Mouse (Mus musculus): ENCODE measurements around the gene Vmn1r53. TPM values are rescaled to one million over a fixed set of nuclear protein-coding genes. Genes with fewer than 3 reads are reported as not detected.
"Not testable (repeated sequence)": the region's sequence is repeated elsewhere in the genome, so short reads cannot be mapped to it uniquely, and the experiment has no call there.

The Vmn1r53 gene
- polyA plus RNA-seq (2012): not detected in 2 replicates

DNA sequence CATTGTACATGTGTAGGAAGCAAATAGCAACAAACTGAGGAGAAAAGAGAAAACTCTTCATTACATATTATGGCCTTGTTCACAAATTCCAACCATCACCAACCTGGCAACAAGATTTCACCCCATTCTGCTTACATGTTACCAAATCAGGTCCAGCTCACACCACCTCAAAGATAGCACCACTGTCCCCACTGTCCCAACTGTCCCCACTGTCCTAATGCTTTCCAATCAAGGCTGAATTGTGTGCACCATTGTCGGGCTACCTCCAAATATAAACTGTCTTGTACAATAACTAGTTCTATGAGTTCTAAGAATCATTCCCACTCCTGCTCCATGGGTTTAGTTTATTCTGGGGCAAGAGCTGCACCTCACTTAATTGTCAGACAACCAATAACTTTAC lies at the start of gene Vmn1r53:
Vmn1r53 (minus strand) TSS at position 101 of the 400 bp plus-strand sequence.
- no peaks in the 10 kb centered on the region for H3K36me3 ChIP-seq (ENCODE audit: control insufficient read depth)
- peaks cover 5% of the 10 kb centered on the region for H3K9me3 ChIP-seq (ENCODE audit: control insufficient read depth, low read length)
- H3K4me1 ChIP-seq (ENCODE audit: control insufficient read depth): no peaks in the 10 kb centered on the region
- no peaks in the 10 kb centered on the region for H3K27me3 ChIP-seq (ENCODE audit: control insufficient read depth)
- H3K4me3 ChIP-seq (replicated peaks): no peak within 1 kb of the TSS
- TF ChIP-seq TAL1 (IDR thresholded peaks at IDR 0.05; ENCODE audit: low read length) (no peak), GATA1 (IDR thresholded peaks at IDR 0.05; ENCODE audit: low read length) (no peak)

DNA sequence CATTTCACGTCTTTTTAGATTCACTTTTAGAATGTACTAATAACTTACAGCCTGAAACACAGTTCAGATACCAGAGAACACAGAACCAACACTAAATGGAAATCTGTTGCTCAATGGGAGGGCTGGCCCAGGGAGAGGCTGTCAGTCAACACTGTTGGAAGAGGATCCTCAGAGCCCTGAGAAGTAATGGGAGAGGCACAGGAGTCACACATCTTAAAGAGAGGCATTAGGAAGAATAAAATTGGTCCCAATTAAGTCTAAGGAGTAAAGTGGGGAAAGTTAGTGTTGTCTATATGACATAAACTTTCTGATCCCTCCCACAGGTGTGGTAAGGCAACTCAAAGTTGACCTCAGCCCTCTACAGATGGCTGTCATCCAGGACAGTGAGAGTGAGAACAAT lies 21.8 kb upstream of the Vmn1r53 start, which contains the start of gene Vmn1r54:
Vmn1r54 (plus strand) TSS at position 301 of the 400 bp plus-strand sequence.
- Histone ChIP-seq H3K4me1 (ENCODE audit: control insufficient read depth) (no peaks in the 10 kb centered on the region), H3K4me3 (replicated peaks) (no peak within 1 kb of the TSS), H3K36me3 (ENCODE audit: control insufficient read depth) (no peaks in the 10 kb centered on the region), H3K9me3 (ENCODE audit: control insufficient read depth, low read length) (peaks cover 3% of the 10 kb centered on the region; the same call in 1 of the 2 replicates), H3K27me3 (ENCODE audit: control insufficient read depth) (no peaks in the 10 kb centered on the region)
- TF ChIP-seq TAL1 (IDR thresholded peaks at IDR 0.05; ENCODE audit: low read length) (no peak), GATA1 (IDR thresholded peaks at IDR 0.05; ENCODE audit: low read length) (no peak)

DNA sequence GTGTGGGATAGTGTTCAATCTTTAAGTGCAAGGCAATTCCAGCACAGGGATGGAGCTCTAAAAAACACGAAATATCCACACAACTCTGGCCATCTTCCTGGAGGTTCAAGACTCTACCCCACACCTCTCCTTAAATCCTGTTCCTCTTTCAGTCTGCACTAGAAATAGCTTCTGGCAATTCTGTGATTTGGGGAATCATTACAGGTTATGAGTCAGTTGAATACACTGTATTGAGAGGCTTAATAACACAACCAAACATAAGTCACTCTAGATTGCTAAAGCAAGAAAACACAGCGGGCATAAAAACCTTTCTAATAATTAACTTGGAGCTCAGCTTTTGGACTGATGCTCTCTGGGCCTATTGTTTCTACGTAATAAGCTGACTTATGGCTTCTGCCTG lies 19.8 kb upstream of the Vmn1r53 start:
- H3K4me3 ChIP-seq (replicated peaks): no peak overlapping the region
- H3K9me3 ChIP-seq (ENCODE audit: control insufficient read depth, low read length): peaks cover 3% of the 10 kb centered on the region; the same call in 1 of the 2 replicates
- no peak for TF ChIP-seq GATA1 (IDR thresholded peaks at IDR 0.05; ENCODE audit: low read length)
- TF ChIP-seq TAL1 (IDR thresholded peaks at IDR 0.05; ENCODE audit: low read length): no peak
- no peaks in the 10 kb centered on the region for H3K27me3 ChIP-seq (ENCODE audit: control insufficient read depth)
- no peaks in the 10 kb centered on the region for H3K36me3 ChIP-seq (ENCODE audit: control insufficient read depth)
- H3K4me1 ChIP-seq (ENCODE audit: control insufficient read depth): no peaks in the 10 kb centered on the region

DNA sequence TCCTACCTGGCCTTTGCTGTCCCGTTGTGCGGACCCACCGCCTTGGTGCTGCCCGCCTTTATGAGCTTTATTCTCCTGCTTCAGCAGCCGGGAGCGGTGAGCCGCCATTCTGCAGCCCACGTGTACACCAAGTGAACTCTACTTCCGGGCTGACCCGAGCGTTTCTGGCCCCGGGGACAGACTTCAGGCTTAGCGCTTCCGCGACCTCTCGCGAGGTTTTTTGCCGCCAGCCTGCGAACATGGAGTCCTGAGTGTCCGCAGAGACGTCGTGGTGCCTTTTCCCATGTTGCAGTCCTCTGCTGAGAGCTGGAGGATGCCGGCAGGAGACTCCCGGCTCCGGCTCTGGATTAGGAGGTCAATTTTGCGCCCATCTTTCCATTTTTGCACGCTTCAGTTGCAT lies 8.4 kb upstream of the Vmn1r53 start:
- Histone ChIP-seq H3K36me3 (ENCODE audit: control insufficient read depth) (no peaks in the 10 kb centered on the region), H3K9me3 (ENCODE audit: control insufficient read depth, low read length) (peaks cover 21% of the 10 kb centered on the region), H3K4me1 (ENCODE audit: control insufficient read depth) (no peaks in the 10 kb centered on the region), H3K27me3 (ENCODE audit: control insufficient read depth) (peaks cover 12% of the 10 kb centered on the region), H3K4me3 (replicated peaks) (no peak overlapping the region)
- no peak for TF ChIP-seq TAL1 (IDR thresholded peaks at IDR 0.05; ENCODE audit: low read length)
- no peak for TF ChIP-seq GATA1 (IDR thresholded peaks at IDR 0.05; ENCODE audit: low read length)

DNA sequence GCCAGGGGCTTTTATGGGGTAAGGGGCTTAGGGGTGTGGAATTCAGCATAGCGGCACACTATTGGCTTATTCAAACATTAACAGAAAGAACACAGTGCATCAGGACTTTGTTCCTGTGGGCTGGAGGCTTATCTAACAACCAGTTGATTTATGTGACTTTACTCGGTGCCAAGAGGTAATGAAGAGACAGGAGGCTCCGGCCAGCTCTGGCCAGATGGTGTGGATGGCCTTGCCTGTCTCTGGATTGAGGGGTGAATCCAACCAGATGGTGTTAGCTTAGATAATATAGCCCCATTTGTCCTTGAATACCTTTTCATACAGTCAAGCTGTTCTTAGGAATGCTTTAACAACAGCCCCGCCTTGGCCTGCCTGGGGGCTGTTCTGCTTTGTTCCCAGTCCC lies 7.9 kb upstream of the Vmn1r53 start:
- H3K4me3 ChIP-seq (replicated peaks); H3K4me1 ChIP-seq (ENCODE audit: control insufficient read depth); H3K36me3 ChIP-seq (ENCODE audit: control insufficient read depth): not testable (repeated sequence)
- Histone ChIP-seq H3K9me3 (ENCODE audit: control insufficient read depth, low read length) (peaks cover 21% of the 10 kb centered on the region), H3K27me3 (ENCODE audit: control insufficient read depth) (peaks cover 12% of the 10 kb centered on the region)

DNA sequence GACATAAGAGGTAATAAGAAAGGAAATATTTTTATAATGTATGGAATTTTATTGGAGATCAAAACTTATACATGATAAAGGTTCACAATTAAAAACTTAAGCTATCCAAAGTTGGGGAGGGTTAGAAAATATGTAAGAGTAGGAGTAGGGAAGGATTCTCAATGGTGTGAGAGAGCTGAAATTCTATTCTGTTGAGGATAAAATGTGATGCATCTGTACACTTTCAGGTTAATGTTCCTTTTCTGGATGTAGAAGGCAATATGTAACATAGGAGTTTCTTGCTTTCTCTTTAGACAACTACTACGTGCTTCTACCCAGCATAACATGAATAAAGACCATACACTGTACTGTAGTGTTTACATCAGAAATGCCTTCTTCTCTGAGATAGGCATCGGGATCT lies 21.7 kb downstream of the Vmn1r53 start, which contains the start of gene V1ra8:
V1ra8 (plus strand) TSS at position 301 of the 400 bp plus-strand sequence.
- H3K36me3 ChIP-seq (ENCODE audit: control insufficient read depth); H3K27me3 ChIP-seq (ENCODE audit: control insufficient read depth); H3K9me3 ChIP-seq (ENCODE audit: control insufficient read depth, low read length); H3K4me1 ChIP-seq (ENCODE audit: control insufficient read depth); H3K4me3 ChIP-seq (replicated peaks): not testable (repeated sequence)

DNA sequence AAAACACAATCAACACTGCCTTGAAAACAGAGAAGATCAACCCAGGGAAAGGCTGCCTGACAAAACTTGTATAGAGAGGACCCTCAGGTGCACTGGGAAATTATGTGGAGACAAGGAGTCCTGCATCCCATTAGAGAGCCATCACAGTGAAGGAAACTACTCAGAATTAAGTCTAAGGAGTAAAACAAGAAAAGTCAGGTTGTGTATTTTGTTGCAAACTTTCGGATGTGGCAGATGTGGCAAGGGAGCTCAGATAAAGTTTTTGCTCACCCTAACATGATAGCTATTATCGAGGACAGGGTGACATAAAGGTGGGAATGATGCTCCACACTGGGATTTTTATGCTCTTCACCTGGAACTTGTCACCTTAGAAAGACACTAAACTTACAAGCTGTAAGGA lies 49.7 kb downstream of the Vmn1r53 start, which contains the start of gene Vmn1r52:
Vmn1r52 (plus strand) TSS at position 301 of the 400 bp plus-strand sequence.
- Histone ChIP-seq H3K27me3 (ENCODE audit: control insufficient read depth) (no peaks in the 10 kb centered on the region), H3K4me1 (ENCODE audit: control insufficient read depth) (no peaks in the 10 kb centered on the region), H3K4me3 (replicated peaks) (no peak within 1 kb of the TSS), H3K9me3 (ENCODE audit: control insufficient read depth, low read length) (no peaks in the 10 kb centered on the region), H3K36me3 (ENCODE audit: control insufficient read depth) (no peaks in the 10 kb centered on the region)
- TF ChIP-seq GATA1 (IDR thresholded peaks at IDR 0.05; ENCODE audit: low read length) (no peak), TAL1 (IDR thresholded peaks at IDR 0.05; ENCODE audit: low read length) (no peak)

Other genes starting within 250 kb of the Vmn1r53 start
- 0.01 TPM in 1 of 2 replicates, not detected in the other for gene Vmn1r47, start 208.3 kb downstream of the Vmn1r53 start, polyA plus RNA-seq (2012)
- gene Vmn1r48, start 187.6 kb downstream of the Vmn1r53 start, polyA plus RNA-seq (2012): not detected in 2 replicates
- 0.01 TPM in 1 of 2 replicates, not detected in the other for gene Vmn1r49, start 145.9 kb downstream of the Vmn1r53 start, polyA plus RNA-seq (2012)
- gene Vmn1r50, start 123.0 kb downstream of the Vmn1r53 start, polyA plus RNA-seq (2012): not detected in 2 replicates
- gene Vmn1r51, start 101.8 kb downstream of the Vmn1r53 start, polyA plus RNA-seq (2012): not detected in 2 replicates
- not detected in 2 replicates for gene Vmn1r52, start 49.6 kb downstream of the Vmn1r53 start, polyA plus RNA-seq (2012)
- not detected in 2 replicates for gene V1ra8, start 21.6 kb downstream of the Vmn1r53 start, polyA plus RNA-seq (2012)
- gene Vmn1r54, start 21.9 kb upstream of the Vmn1r53 start, polyA plus RNA-seq (2012): not detected in 2 replicates
- gene BC048671, start 76.8 kb upstream of the Vmn1r53 start, polyA plus RNA-seq (2012): not detected in 2 replicates
- gene Chst13, start 100.7 kb upstream of the Vmn1r53 start, polyA plus RNA-seq (2012): 0.02 TPM in 1 of 2 replicates, not detected in the other
- gene Uroc1, start 108.8 kb upstream of the Vmn1r53 start, polyA plus RNA-seq (2012): 0.02 TPM in 1 of 2 replicates, not detected in the other
- gene Zxdc, start 145.1 kb upstream of the Vmn1r53 start, polyA plus RNA-seq (2012): 0.72 and 0.81 TPM in 2 replicates
- gene Cfap100, start 204.4 kb upstream of the Vmn1r53 start, polyA plus RNA-seq (2012): not detected in 2 replicates
- gene Klf15, start 238.1 kb upstream of the Vmn1r53 start, polyA plus RNA-seq (2012): 0.02 TPM in 1 of 2 replicates, not detected in the other

All from erythroblast, embryonic 14.5 days (primary cell).